Mouse (Mus musculus): ENCODE results near the gene Tax1bp3. TPM values are rescaled to one million over a fixed set of nuclear protein-coding genes. Genes with fewer than 3 reads are reported as not detected.

Tax1bp3 gene
- polyA plus RNA-seq, 2 experiments, result 10.8 to 25.8 TPM

DNA sequence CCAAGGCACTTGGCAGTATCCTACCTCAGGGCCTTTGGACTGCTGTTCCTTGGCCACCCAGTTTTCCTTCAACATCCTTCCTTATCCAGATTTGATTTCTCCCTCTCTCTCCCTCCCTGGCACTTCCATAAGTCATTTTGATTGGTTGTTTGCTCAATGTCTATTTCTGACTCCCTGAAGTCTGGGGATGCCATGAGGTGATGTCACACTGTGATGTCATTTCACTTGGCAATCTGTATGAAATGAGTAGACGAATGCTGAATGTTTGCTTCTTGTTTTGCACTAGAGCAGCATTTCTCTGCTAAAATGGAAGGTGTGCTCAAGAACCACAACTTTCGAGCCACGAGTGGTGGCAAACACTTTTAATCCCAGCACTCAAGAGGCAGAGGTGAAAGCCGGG is 15.3 kb upstream of the Tax1bp3 start:
- WGBS (ENCODE audit: insufficient replicate concordance), result 65% methylated on average over 4 of the region's 4 CpGs
- H3K27me3 ChIP-seq (ENCODE audit: control insufficient read depth, insufficient read depth, low read length), result peaks cover 19% of the 10 kb centered on the region

DNA sequence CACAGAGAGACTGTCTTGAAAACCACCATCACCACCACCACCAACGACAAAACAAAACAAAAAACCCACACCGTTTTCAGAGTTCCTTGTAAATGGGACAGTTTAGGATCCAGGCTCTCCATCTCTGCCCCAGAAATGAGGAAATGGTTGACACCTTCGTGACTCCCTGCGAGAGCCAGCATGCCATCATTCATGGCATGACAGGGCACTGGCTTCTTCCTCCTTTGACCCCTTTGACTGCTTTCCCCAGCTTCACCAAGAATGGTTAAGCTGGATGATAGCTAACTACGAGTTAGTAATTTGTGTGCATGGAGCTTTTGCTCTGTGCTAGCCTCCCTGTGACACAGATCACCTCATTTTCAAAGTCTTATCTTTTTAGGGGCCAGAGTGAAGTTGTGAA is 14.6 kb upstream of the Tax1bp3 start:
- ATAC-seq (ENCODE audit: insufficient read depth) (no peak), DNase-seq (ENCODE audit: low read depth in 3 of 3, low spot score in 3 of 3) (no peak)
- H3K4me3 ChIP-seq (ENCODE audit: insufficient read depth in 1 of 2, low read depth in 2 of 2, low read length in 2 of 2), result no peak overlapping the region
- no peak overlapping the region for H3K27ac ChIP-seq
- H3K9ac ChIP-seq (replicated peaks), result no peak overlapping the region
- 17% methylated on average over 5 of the region's 5 CpGs for WGBS (ENCODE audit: insufficient replicate concordance)
- H3K4me2 ChIP-seq (ENCODE audit: low read depth), result no peak overlapping the region
- no peaks in the 10 kb centered on the region for H3K9me3 ChIP-seq (ENCODE audit: control insufficient read depth, low read length)
- H3K4me1 ChIP-seq (replicated peaks; ENCODE audit: control insufficient read depth in 2 of 2, insufficient read depth in 2 of 2, low read length in 1 of 2), result peaks cover 0 to 2% of the 10 kb centered on the region in 2 experiments; a peak in 1 of 4 replicates
- no peaks in the 10 kb centered on the region for H3K36me3 ChIP-seq (replicated peaks; ENCODE audit: control insufficient read depth, insufficient read depth, low read depth)
- no peak for TF ChIP-seq CTCF (IDR thresholded peaks at IDR 0.05; ENCODE audit: low read depth)
- TF ChIP-seq EP300 (IDR thresholded peaks at IDR 0.05; ENCODE audit: low read depth), result no peak
- H3K27me3 ChIP-seq (ENCODE audit: control insufficient read depth, insufficient read depth, low read length), result peaks cover 19% of the 10 kb centered on the region

More for the DNA sequence above, 15.3 kb upstream of the Tax1bp3 start:
- Histone ChIP-seq H3K27ac (no peak overlapping the region), H3K4me1 (replicated peaks; ENCODE audit: control insufficient read depth in 2 of 2, insufficient read depth in 2 of 2, low read length in 1 of 2) (peaks cover 0 to 2% of the 10 kb centered on the region in 2 experiments; a peak in 1 of 4 replicates), H3K9ac (replicated peaks) (no peak overlapping the region), H3K4me3 (ENCODE audit: insufficient read depth in 1 of 2, low read depth in 2 of 2, low read length in 2 of 2) (no peak overlapping the region), H3K9me3 (ENCODE audit: control insufficient read depth, low read length) (no peaks in the 10 kb centered on the region), H3K4me2 (ENCODE audit: low read depth) (no peak overlapping the region), H3K36me3 (replicated peaks; ENCODE audit: control insufficient read depth, insufficient read depth, low read depth) (no peaks in the 10 kb centered on the region)
- TF ChIP-seq CTCF (IDR thresholded peaks at IDR 0.05; ENCODE audit: low read depth), result no peak
- ATAC-seq (ENCODE audit: insufficient read depth) (no peak), DNase-seq (ENCODE audit: low read depth in 3 of 3, low spot score in 3 of 3) (no peak)

DNA sequence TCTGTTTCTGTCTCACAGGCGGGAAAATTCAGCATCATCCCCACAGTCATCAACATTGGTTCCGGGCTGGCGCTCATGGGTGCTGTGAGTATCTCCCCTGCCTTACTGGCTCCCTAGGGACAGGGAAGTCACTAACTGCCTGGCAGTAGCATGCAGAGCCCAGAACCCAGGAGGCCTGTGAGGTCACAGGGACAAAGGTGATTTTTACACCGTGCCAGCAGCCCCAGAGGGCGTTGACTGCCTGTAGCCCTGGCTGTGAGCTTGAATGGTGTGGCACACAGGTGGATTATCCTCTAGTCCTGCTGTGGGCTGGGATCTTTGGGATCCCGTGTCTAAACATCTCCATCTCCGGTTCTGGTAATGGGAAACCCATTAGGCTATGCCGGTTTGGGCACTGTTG is 8.8 kb upstream of the Tax1bp3 start:
- no peak for TF ChIP-seq CTCF (IDR thresholded peaks at IDR 0.05; ENCODE audit: low read depth)
- TF ChIP-seq EP300 (IDR thresholded peaks at IDR 0.05; ENCODE audit: low read depth), result no peak
- H3K4me1 ChIP-seq (replicated peaks; ENCODE audit: control insufficient read depth in 2 of 2, insufficient read depth in 2 of 2, low read length in 1 of 2), result peaks cover 0 to 2% of the 10 kb centered on the region in 2 experiments; a peak in 1 of 4 replicates
- H3K9me3 ChIP-seq (ENCODE audit: control insufficient read depth, low read length), result no peaks in the 10 kb centered on the region
- 73% methylated on average over 8 of the region's 8 CpGs for WGBS (ENCODE audit: insufficient replicate concordance)
- ATAC-seq (ENCODE audit: insufficient read depth) (no peak), DNase-seq (ENCODE audit: low read depth in 3 of 3, low spot score in 3 of 3) (no peak)
- H3K27me3 ChIP-seq (ENCODE audit: control insufficient read depth, insufficient read depth, low read length), result no peaks in the 10 kb centered on the region
- H3K36me3 ChIP-seq (replicated peaks; ENCODE audit: control insufficient read depth, insufficient read depth, low read depth), result no peaks in the 10 kb centered on the region
- H3K27ac ChIP-seq, result no peak overlapping the region
- no peak overlapping the region for H3K4me2 ChIP-seq (ENCODE audit: low read depth)
- H3K4me3 ChIP-seq (ENCODE audit: insufficient read depth in 1 of 2, low read depth in 2 of 2, low read length in 2 of 2), result no peak overlapping the region
- H3K9ac ChIP-seq (replicated peaks), result no peak overlapping the region

- no peaks in the 10 kb centered on the region for H3K9me3 ChIP-seq (ENCODE audit: control insufficient read depth, low read length)
- ATAC-seq (ENCODE audit: insufficient read depth), result no peak
- H3K4me2 ChIP-seq (ENCODE audit: low read depth), result no peak overlapping the region
- H3K27me3 ChIP-seq (ENCODE audit: control insufficient read depth, insufficient read depth, low read length), result no peaks in the 10 kb centered on the region
- TF ChIP-seq EP300 (IDR thresholded peaks at IDR 0.05; ENCODE audit: low read depth) (no peak), CTCF (IDR thresholded peaks at IDR 0.05; ENCODE audit: low read depth) (no peak)
- H3K36me3 ChIP-seq (replicated peaks; ENCODE audit: control insufficient read depth, insufficient read depth, low read depth), result no peaks in the 10 kb centered on the region
- DNase-seq (ENCODE audit: low read depth in 3 of 3, low spot score in 3 of 3), result no peak
- 75% methylated on average over 6 of the region's 6 CpGs for WGBS (ENCODE audit: insufficient replicate concordance)
- no peak overlapping the region for H3K27ac ChIP-seq
- H3K4me3 ChIP-seq (ENCODE audit: insufficient read depth in 1 of 2, low read depth in 2 of 2, low read length in 2 of 2), result no peak overlapping the region
- no peak overlapping the region for H3K9ac ChIP-seq (replicated peaks)
- H3K4me1 ChIP-seq (replicated peaks; ENCODE audit: control insufficient read depth in 2 of 2, insufficient read depth in 2 of 2, low read length in 1 of 2), result peaks cover 0 to 2% of the 10 kb centered on the region in 2 experiments; a peak in 1 of 4 replicates
These were observed 8.3 kb upstream of the Tax1bp3 start for GRCm38 (mm10) chr11:73168576-73168975.

DNA sequence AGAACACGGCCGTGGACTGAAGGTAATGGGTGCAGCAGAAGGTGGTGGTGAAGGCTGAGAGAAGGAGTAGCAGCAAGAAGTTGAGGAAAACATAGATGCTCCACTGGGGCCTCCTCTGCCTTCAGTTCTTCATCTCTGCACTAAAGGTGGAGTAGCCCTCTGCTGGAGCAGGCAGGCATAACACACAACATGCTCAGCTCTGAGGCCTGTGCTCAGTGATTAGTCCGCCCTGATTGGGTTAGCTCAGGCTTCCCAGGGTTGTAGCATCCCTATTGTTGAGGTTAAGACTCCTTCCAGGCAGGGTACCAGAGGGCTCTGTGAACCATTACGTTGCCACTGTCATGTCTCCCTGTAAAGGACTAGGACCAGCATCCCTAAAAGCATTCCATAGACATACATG is 7.7 kb upstream of the Tax1bp3 start:
- Histone ChIP-seq H3K27me3 (ENCODE audit: control insufficient read depth, insufficient read depth, low read length) (no peaks in the 10 kb centered on the region), H3K4me1 (replicated peaks; ENCODE audit: control insufficient read depth in 2 of 2, insufficient read depth in 2 of 2, low read length in 1 of 2) (peaks cover 0 to 2% of the 10 kb centered on the region in 2 experiments; a peak in 1 of 4 replicates), H3K4me3 (ENCODE audit: insufficient read depth in 1 of 2, low read depth in 2 of 2, low read length in 2 of 2) (no peak overlapping the region), H3K9me3 (ENCODE audit: control insufficient read depth, low read length) (no peaks in the 10 kb centered on the region), H3K27ac (no peak overlapping the region), H3K4me2 (ENCODE audit: low read depth) (no peak overlapping the region), H3K36me3 (replicated peaks; ENCODE audit: control insufficient read depth, insufficient read depth, low read depth) (peaks cover 2% of the 10 kb centered on the region; the same call in 1 of the 2 replicates), H3K9ac (replicated peaks) (no peak overlapping the region)
- TF ChIP-seq EP300 (IDR thresholded peaks at IDR 0.05; ENCODE audit: low read depth) (no peak), CTCF (IDR thresholded peaks at IDR 0.05; ENCODE audit: low read depth) (peak; percentile 87)
- WGBS (ENCODE audit: insufficient replicate concordance), result 37% methylated on average over 4 of the region's 4 CpGs
- ATAC-seq (ENCODE audit: insufficient read depth), result peak; percentile 40; the same call in 1 of the 2 replicates
- DNase-seq (ENCODE audit: low read depth in 3 of 3, low spot score in 3 of 3), result peak; percentile 37 to 40 (median 37)
